Mouse (Mus musculus) small intestine, adult 2 months (tissue): ENCODE measurements around the gene Txn1.

Experiments used
- CTCF ChIP-seq: fragments of 200-500 bp; IDR thresholded peaks from 2 replicates; pipeline ENCODE4 v1.5.1; 2012; ENCODE audit warnings: low read depth, mild to moderate bottlenecking, control low read depth, inconsistent platforms, low read length, moderate library complexity, mixed read lengths; ENCODE audit not compliant: insufficient replicate concordance, insufficient read length; ENCODE audit errors: extremely low read depth
- POLR2A ChIP-seq: fragments of 200-500 bp; IDR thresholded peaks from 2 replicates; pipeline ENCODE4 v1.6.1; 2012; ENCODE audit warnings: low read depth, mild to moderate bottlenecking, control low read depth, inconsistent platforms, low read length, moderate library complexity

GRCm38 (mm10) chr4:57973592-57974268 is 17.5 kb upstream of the Txn1 start:
- TF ChIP-seq CTCF: no peak
- TF ChIP-seq POLR2A: no peak
